Mouse (Mus musculus): ENCODE results near the gene Nfib.

GRCm38 (mm10) chr4:82641066-82641680, 64.4 kb downstream of the Nfib start:
- TF ChIP-seq CTCF (IDR thresholded peaks at IDR 0.05) = no peak
- TF ChIP-seq EP300 (IDR thresholded peaks at IDR 0.05; ENCODE audit: insufficient read depth, low read depth, low read length) = no peak
- TF ChIP-seq POLR2A (IDR thresholded peaks at IDR 0.05; ENCODE audit: insufficient read depth, low read depth, low read length) = no peak

Measured in heart, adult 2 months (tissue).